Mouse (Mus musculus): ENCODE measurements at regions not wholly inside any gene's neighbourhood (a gene's known extent, or its start where the extent isn't known, plus 50 kb on each side); places are given as distances from the start of the nearest gene placed in this dataset.

DNA sequence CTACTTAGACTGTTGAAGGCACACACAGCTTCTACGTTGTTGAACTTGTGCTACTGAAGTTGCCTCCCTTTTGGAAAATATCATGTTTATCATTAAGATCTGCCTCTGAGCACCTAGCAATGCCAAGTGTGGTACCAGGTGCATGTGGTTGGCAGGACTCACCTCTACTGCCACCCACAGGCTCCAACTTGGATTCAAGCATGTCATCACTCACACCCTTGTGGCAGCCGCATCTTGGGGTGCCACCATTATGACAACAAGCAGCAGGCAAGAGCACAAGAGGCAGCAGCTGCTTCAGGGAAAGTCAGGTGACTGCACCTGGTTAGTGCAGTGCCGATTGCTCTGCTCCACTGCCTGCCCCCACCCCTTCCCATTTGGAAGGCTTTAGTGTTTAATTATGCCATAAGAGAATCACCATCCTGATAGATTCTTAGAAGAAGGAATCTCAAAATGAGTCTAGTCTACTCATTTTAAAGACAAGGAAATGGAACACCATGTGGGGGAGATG is 435.2 kb upstream of the Smim15 start:
- no peak for ATAC-seq (ENCODE audit: low FRiP score)
- 84% methylated on average over 3 of the region's 3 CpGs for WGBS
- no peaks in the 10 kb centered on the region for H3K9me3 ChIP-seq (ENCODE audit: low read length)

DNA sequence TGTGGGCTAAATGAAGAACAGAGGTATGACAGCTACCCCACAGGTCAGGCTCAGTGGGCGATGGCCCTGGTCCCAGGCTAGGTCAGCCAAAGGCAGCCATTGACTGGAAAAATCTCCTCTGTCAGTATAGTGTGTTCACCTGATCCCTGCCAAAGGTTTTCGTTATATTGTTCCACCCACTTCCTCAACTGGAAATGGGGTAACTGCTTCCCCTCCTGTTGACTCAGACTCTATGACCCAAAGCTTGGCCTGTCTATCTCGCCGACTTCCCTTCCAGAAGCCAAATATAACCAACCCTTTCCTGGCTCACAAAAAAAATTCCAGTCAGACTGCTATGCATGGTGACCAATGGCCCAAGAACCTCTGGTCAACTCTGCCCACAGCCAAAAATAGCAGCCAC is 437.0 kb upstream of the Smim15 start:
- Histone ChIP-seq H3K9ac (replicated peaks; ENCODE audit: low read length, poor library complexity, severe bottlenecking) (no peak overlapping the region), H3K27ac (ENCODE audit: low read depth, low read length) (no peak overlapping the region), H3K4me2 (ENCODE audit: low read depth, low read length, poor library complexity, severe bottlenecking) (no peak overlapping the region), H3K4me3 (ENCODE audit: low read depth, low read length) (no peak overlapping the region), H3K9me3 (ENCODE audit: low read length) (no peaks in the 10 kb centered on the region), H3K4me1 (ENCODE audit: insufficient read depth, low read length) (no peaks in the 10 kb centered on the region), H3K36me3 (ENCODE audit: insufficient read depth, low read length) (no peaks in the 10 kb centered on the region), H3K27me3 (ENCODE audit: insufficient read depth, low read length) (no peaks in the 10 kb centered on the region)
- no peak for ATAC-seq (ENCODE audit: low FRiP score)
- DNase-seq (ENCODE audit: low spot score) = no peak
- WGBS = 80% methylated on average over 4 of the region's 4 CpGs
- TF ChIP-seq CTCF (IDR thresholded peaks at IDR 0.05) = no peak

More for the DNA sequence above, 435.2 kb upstream of the Smim15 start:
- 0 out of 2 replicates have a peak, but pooled peaks have one; percentile 15 for TF ChIP-seq CTCF (IDR thresholded peaks at IDR 0.05)
- H3K27me3 ChIP-seq (ENCODE audit: insufficient read depth, low read length) = no peaks in the 10 kb centered on the region
- H3K9ac ChIP-seq (replicated peaks; ENCODE audit: low read length, poor library complexity, severe bottlenecking) = no peak overlapping the region
- H3K4me3 ChIP-seq (ENCODE audit: low read depth, low read length) = no peak overlapping the region
- H3K27ac ChIP-seq (ENCODE audit: low read depth, low read length) = no peak overlapping the region
- no peak overlapping the region for H3K4me2 ChIP-seq (ENCODE audit: low read depth, low read length, poor library complexity, severe bottlenecking)
- H3K4me1 ChIP-seq (ENCODE audit: insufficient read depth, low read length) = no peaks in the 10 kb centered on the region
- no peaks in the 10 kb centered on the region for H3K36me3 ChIP-seq (ENCODE audit: insufficient read depth, low read length)
- no peak for DNase-seq (ENCODE audit: low spot score)

DNA sequence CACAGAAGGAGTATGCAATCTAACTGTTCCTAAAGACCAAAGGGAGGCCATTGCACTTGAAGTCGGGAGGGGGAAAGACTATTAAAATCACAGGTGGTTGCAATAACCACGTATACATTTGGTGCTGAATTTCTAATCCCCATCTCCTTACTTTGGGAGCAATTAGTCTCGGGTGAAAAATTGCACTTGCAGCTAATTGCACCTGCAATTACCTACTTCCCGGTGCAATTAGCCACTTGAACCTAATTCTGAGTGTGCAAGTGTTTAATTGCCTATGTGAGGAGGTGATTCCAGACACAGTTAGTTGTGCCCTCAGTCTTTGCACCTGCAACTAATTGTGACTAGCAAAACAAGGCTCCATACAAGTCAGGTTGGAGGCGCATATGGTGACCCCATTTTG is 442.1 kb upstream of the Smim15 start:
- no peak overlapping the region for H3K4me2 ChIP-seq (ENCODE audit: low read depth, low read length, poor library complexity, severe bottlenecking)
- no peaks in the 10 kb centered on the region for H3K4me1 ChIP-seq (ENCODE audit: insufficient read depth, low read length)
- H3K27me3 ChIP-seq (ENCODE audit: insufficient read depth, low read length) = no peaks in the 10 kb centered on the region
- 90% methylated on average over 5 of the region's 5 CpGs for WGBS
- DNase-seq (ENCODE audit: low spot score) (no peak), ATAC-seq (ENCODE audit: low FRiP score) (no peak)
- no peaks in the 10 kb centered on the region for H3K36me3 ChIP-seq (ENCODE audit: insufficient read depth, low read length)
- TF ChIP-seq CTCF (IDR thresholded peaks at IDR 0.05) = no peak
- H3K27ac ChIP-seq (ENCODE audit: low read depth, low read length) = no peak overlapping the region
- H3K9ac ChIP-seq (replicated peaks; ENCODE audit: low read length, poor library complexity, severe bottlenecking) = no peak overlapping the region
- no peak overlapping the region for H3K4me3 ChIP-seq (ENCODE audit: low read depth, low read length)
- H3K9me3 ChIP-seq (ENCODE audit: low read length) = no peaks in the 10 kb centered on the region

DNA sequence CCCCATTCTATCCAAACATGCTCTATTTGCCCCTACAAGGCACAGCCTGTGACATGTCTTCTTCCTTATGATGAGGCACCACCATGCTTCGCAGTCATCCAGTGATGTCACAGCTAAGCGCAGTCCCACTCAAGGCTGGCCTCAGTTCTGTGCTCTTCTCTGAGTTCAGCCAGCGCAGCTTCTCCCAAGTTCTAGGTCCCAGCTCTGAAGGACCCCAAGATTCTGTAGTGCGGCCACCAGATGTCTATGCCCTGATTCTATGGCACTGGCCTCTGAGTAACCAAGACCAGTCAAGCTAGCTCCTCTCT is 443.2 kb upstream of the Smim15 start:
- ATAC-seq (ENCODE audit: low FRiP score) (peak; percentile 10; the same call in 1 of the 2 replicates), DNase-seq (ENCODE audit: low spot score) (no peak)
- no peaks in the 10 kb centered on the region for H3K36me3 ChIP-seq (ENCODE audit: insufficient read depth, low read length)
- no peak overlapping the region for H3K9ac ChIP-seq (replicated peaks; ENCODE audit: low read length, poor library complexity, severe bottlenecking)
- 91% methylated on average over 4 of the region's 4 CpGs for WGBS
- TF ChIP-seq CTCF (IDR thresholded peaks at IDR 0.05) = no peak
- no peaks in the 10 kb centered on the region for H3K27me3 ChIP-seq (ENCODE audit: insufficient read depth, low read length)
- H3K4me3 ChIP-seq (ENCODE audit: low read depth, low read length) = no peak overlapping the region
- no peak overlapping the region for H3K27ac ChIP-seq (ENCODE audit: low read depth, low read length)
- H3K4me2 ChIP-seq (ENCODE audit: low read depth, low read length, poor library complexity, severe bottlenecking) = no peak overlapping the region
- H3K4me1 ChIP-seq (ENCODE audit: insufficient read depth, low read length) = no peaks in the 10 kb centered on the region
- no peaks in the 10 kb centered on the region for H3K9me3 ChIP-seq (ENCODE audit: low read length)

DNA sequence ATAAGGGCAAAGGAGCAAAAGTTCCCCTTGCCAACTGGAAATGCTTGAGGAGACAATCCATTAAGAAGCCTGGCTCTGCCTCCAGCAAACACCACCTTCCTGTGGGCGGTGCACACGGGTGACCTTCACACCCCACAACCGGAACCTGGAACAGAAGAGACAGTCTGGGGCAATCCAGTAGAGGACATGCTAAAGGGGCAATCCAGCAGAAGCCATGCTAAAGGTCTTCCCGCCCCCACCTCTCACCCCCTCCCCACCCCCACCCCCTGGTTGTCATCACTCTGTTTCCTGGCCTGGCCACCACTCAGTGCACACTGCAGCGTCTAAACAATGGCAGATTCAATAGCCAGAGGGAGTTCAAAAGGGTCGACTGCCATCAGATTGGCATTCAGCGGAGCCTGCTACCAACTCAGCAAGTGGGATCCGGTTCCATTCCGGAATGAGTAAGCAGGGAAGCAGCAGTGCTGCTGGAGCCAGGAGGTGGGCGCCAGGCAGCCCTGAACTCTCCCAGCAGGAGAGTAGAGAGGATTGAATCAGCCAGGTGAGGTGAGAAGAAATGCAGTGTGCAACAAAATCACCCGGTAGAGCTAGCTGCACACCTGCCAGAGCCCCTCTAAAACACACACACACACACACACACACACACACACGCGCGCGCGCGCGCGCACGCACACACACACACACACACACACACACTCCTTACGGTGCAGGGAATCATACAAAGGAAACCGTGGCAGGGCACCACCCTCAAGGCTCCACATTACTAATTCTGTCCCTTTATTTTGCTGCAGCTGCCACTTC is 443.7 kb upstream of the Smim15 start:
- DNase-seq (ENCODE audit: low spot score) (peak; percentile 46), ATAC-seq (ENCODE audit: low FRiP score) (peak; percentile 77)
- 21% methylated on average over 21 of the region's 22 CpGs for WGBS
- TF ChIP-seq CTCF (IDR thresholded peaks at IDR 0.05) = no peak
- Histone ChIP-seq H3K9ac (replicated peaks; ENCODE audit: low read length, poor library complexity, severe bottlenecking) (peak overlapping the region; percentile 33; the same call in 1 of the 2 replicates), H3K4me2 (ENCODE audit: low read depth, low read length, poor library complexity, severe bottlenecking) (peak overlapping the region; percentile 24; the same call in 1 of the 2 replicates), H3K9me3 (ENCODE audit: low read length) (no peaks in the 10 kb centered on the region), H3K36me3 (ENCODE audit: insufficient read depth, low read length) (no peaks in the 10 kb centered on the region), H3K4me1 (ENCODE audit: insufficient read depth, low read length) (no peaks in the 10 kb centered on the region), H3K27me3 (ENCODE audit: insufficient read depth, low read length) (no peaks in the 10 kb centered on the region), H3K4me3 (ENCODE audit: low read depth, low read length) (no peak overlapping the region), H3K27ac (ENCODE audit: low read depth, low read length) (no peak overlapping the region)

DNA sequence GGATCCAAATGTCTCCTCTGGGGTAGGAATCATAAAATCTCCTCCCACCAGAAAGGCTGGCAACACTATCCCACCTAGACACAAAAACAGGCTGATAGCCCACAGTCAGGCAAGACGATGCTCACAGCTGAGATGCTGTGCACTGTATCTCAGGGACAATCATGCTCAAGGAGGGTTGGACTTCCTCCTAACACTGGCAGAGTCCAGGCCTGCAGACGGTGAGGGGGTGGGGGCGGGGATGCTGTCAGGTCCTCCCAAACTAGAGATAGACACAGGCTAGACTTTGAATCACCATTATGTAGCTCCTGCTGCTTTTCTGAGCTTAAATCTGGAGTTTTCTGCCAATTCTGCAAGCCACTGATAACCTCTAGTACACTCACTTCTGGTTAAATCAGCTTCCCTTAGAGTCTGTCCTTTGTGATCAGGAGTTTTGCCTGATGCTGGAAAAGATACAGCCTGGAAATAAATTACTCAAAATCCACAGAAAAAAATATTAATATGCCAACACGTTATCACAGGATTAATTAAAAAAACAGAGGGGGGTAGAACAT is 445.1 kb upstream of the Smim15 start:
- Histone ChIP-seq H3K27ac (ENCODE audit: low read depth, low read length) (no peak overlapping the region), H3K4me1 (ENCODE audit: insufficient read depth, low read length) (no peaks in the 10 kb centered on the region), H3K27me3 (ENCODE audit: insufficient read depth, low read length) (no peaks in the 10 kb centered on the region), H3K9me3 (ENCODE audit: low read length) (no peaks in the 10 kb centered on the region), H3K36me3 (ENCODE audit: insufficient read depth, low read length) (no peaks in the 10 kb centered on the region), H3K4me2 (ENCODE audit: low read depth, low read length, poor library complexity, severe bottlenecking) (no peak overlapping the region), H3K9ac (replicated peaks; ENCODE audit: low read length, poor library complexity, severe bottlenecking) (no peak overlapping the region), H3K4me3 (ENCODE audit: low read depth, low read length) (no peak overlapping the region)
- DNase-seq (ENCODE audit: low spot score) (no peak), ATAC-seq (ENCODE audit: low FRiP score) (no peak; the same call in 1 of the 2 replicates)
- TF ChIP-seq CTCF (IDR thresholded peaks at IDR 0.05) = no peak
- 38% methylated on average over 4 of the region's 4 CpGs for WGBS

Measured in midbrain, postnatal 0 days (tissue).